Mouse (Mus musculus) limb, embryonic 14.5 days (tissue): ENCODE measurements at regions not wholly inside any gene's neighbourhood (a gene's known extent, or its start where the extent isn't known, plus 50 kb on each side); places are given as distances from the start of the nearest gene placed in this dataset.
"Not testable (repeated sequence)": the region's sequence is repeated elsewhere in the genome, so short reads cannot be mapped to it uniquely, and the experiment has no call there.

Experiments used
- ATAC-seq: fragments of 200-750 bp; cut with Nextera tagmentation; 2 replicates; pipeline ENCODE4 v1.8.0; 2017; ENCODE audit warnings: low read depth, moderate number of reproducible peaks, moderate TSS enrichment; ENCODE audit not compliant: low FRiP score
- DNase-seq: peaks from one replicate; pipeline ENCODE4 v3.0.0-alpha.2; 2015; ENCODE audit warnings: low spot score
- H3K27ac ChIP-seq: fragments of 300-500 bp; sonication (generic); replicated peaks from 2 replicates; pipeline ENCODE4 v1.5.1; 2014; ENCODE audit warnings: low read depth, mild to moderate bottlenecking, low read length, moderate library complexity, mixed read lengths
- H3K27me3 ChIP-seq: fragments of 300-500 bp; sonication (generic); 2 replicates; pipeline ENCODE4 v1.6.1; 2014; ENCODE audit warnings: low read length, mixed read lengths; ENCODE audit not compliant: control insufficient read depth, insufficient read depth
- H3K36me3 ChIP-seq: fragments of 300-500 bp; sonication (generic); 2 replicates; pipeline ENCODE4 v1.6.1; 2014; ENCODE audit warnings: mild to moderate bottlenecking, low read length, moderate library complexity, mixed read lengths; ENCODE audit not compliant: control insufficient read depth, insufficient read depth
- H3K4me1 ChIP-seq: fragments of 300-500 bp; sonication (generic); 2 replicates; pipeline ENCODE4 v1.6.1; 2014; ENCODE audit warnings: antibody characterized with exemption, low read length, mixed read lengths; ENCODE audit not compliant: control insufficient read depth, insufficient read depth
- H3K4me2 ChIP-seq: fragments of 300-500 bp; sonication (generic); replicated peaks from 2 replicates; pipeline ENCODE4 v1.6.1; 2014; ENCODE audit warnings: low read depth, mild to moderate bottlenecking, low read length, moderate library complexity; ENCODE audit not compliant: severe bottlenecking
- H3K4me3 ChIP-seq: fragments of 300-500 bp; sonication (generic); replicated peaks from 2 replicates; pipeline ENCODE4 v1.5.1; 2014; ENCODE audit warnings: low read length
- H3K9ac ChIP-seq: fragments of 300-500 bp; sonication (generic); 2 replicates; pipeline ENCODE4 v1.6.1; 2014; ENCODE audit warnings: mild to moderate bottlenecking, low read depth, low read length, moderate library complexity; ENCODE audit not compliant: severe bottlenecking
- H3K9me3 ChIP-seq: fragments of 300-500 bp; sonication (generic); 2 replicates; pipeline ENCODE4 v1.6.1; 2016; ENCODE audit warnings: low read length; ENCODE audit not compliant: control insufficient read depth
- POLR2A ChIP-seq: fragments of 200-500 bp; IDR thresholded peaks from 2 replicates; pipeline ENCODE4 v1.8.0; 2012; ENCODE audit warnings: inconsistent platforms, mild to moderate bottlenecking, moderate library complexity, borderline replicate concordance; ENCODE audit not compliant: insufficient read depth, insufficient read length; ENCODE audit errors: extremely low read depth
- whole genome bisulfite sequencing: fragments of 180-500 bp; shearing (Covaris S2); extraction: QIAGEN DNeasy Blood & Tissue Kit; methylation state at CpG from one replicate; pipeline ENCODE4 v1.1.7; 2014; 5-methylcytosine and 5-hydroxymethylcytosine counted together

- 89% methylated on average over 3 of the region's 3 CpGs for WGBS
Observed at GRCm38 (mm10) chr9:85637274-85637673, 111.9 kb downstream of the Ibtk start.

DNA sequence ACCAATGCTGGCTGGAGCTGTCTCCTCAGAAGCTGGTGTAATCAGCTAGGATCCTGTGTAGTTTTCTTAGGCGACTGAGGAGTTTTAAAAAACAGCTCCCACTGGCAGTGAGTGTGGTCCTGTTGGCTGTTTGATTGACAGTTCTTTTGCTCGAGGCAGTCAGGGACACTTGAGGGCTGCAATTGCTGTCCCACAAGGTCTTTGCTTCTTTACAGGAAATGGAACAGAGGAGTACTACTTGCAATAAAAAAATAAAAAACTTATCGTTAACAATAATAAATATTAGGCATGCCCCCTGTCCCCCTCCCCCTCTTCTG is 113.0 kb downstream of the Ibtk start:
- H3K4me1 ChIP-seq: no peaks in the 10 kb centered on the region
- no peak for TF ChIP-seq POLR2A
- H3K27ac ChIP-seq: no peak overlapping the region
- H3K9ac ChIP-seq: no peak overlapping the region
- H3K9me3 ChIP-seq: no peaks in the 10 kb centered on the region
- no peak for ATAC-seq
- no peaks in the 10 kb centered on the region for H3K36me3 ChIP-seq
- H3K4me2 ChIP-seq: no peak overlapping the region
- H3K27me3 ChIP-seq: no peaks in the 10 kb centered on the region
- no peak overlapping the region for H3K4me3 ChIP-seq
- 72% methylated on average over 3 of the region's 3 CpGs for WGBS
- DNase-seq: no peak

More at GRCm38 (mm10) chr9:85637274-85637673, 111.9 kb downstream of the Ibtk start:
- H3K4me2 ChIP-seq: no peak overlapping the region
- H3K9ac ChIP-seq: no peak overlapping the region
- no peaks in the 10 kb centered on the region for H3K36me3 ChIP-seq
- no peak for ATAC-seq
- H3K9me3 ChIP-seq: no peaks in the 10 kb centered on the region
- H3K4me1 ChIP-seq: no peaks in the 10 kb centered on the region
- no peak overlapping the region for H3K4me3 ChIP-seq
- TF ChIP-seq POLR2A: no peak
- DNase-seq: no peak
- no peak overlapping the region for H3K27ac ChIP-seq
- H3K27me3 ChIP-seq: no peaks in the 10 kb centered on the region

DNA sequence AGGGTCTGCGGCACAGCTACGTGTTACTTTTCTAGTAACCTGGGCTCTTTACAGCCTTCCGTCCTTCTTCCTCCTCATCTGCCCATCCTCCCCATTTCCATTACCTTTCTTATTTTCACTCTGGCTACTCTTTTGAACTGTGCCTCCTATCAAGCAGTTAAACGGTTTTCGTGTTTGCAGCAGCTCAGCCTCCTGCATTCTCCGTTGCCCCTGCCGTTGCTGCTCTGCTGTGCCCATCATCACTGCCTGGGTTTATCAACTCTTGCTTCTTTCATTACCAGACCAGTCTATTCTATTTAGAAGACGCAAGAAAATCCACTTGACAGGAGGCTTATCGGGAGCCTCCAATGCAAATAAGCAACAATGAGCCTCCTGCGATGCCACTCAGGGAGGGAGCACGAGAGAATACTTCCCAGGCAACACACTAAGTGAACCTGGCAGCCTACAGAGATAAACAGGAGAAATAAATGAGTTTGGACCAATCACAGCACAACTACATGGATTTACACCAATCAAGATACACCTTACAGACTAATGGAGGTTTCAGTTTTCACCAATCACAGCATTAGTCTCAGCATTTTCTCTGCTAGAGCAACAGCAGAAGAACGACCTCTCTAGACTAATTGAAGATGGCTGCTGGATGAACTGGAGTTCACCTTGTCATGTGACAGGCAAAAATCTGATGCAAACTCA is 113.5 kb downstream of the Ibtk start:
- ATAC-seq: no peak
- no peaks in the 10 kb centered on the region for H3K27me3 ChIP-seq

DNA sequence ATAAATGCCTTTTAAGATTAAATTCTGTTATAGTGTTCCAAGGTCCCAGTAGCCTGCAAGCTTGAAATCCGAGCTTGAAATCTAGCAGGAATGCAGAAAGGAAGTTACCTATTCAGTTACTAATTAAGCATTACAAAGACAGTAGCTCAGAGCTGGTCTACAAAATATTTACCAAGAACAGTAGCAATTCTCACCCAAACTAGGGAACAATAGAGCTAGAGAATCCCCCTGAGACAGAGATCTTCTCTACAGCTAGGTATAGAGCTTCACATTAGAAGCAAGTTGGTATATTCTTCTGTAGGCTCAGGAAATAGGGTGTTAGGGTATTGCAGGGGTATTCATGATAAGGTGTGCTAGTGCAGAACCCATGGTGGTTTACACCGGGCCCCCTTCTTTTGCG is 114.3 kb downstream of the Ibtk start:
- not testable (repeated sequence) for H3K4me1 ChIP-seq, H3K9me3 ChIP-seq, H3K36me3 ChIP-seq, ATAC-seq, H3K9ac ChIP-seq, H3K4me3 ChIP-seq, H3K4me2 ChIP-seq, H3K27me3 ChIP-seq, DNase-seq, H3K27ac ChIP-seq
- WGBS: 71% methylated on average over 3 of the region's 3 CpGs

More for the DNA sequence above, 113.5 kb downstream of the Ibtk start:
- H3K36me3 ChIP-seq: no peaks in the 10 kb centered on the region
- TF ChIP-seq POLR2A: no peak
- no peak overlapping the region for H3K9ac ChIP-seq
- H3K4me1 ChIP-seq: no peaks in the 10 kb centered on the region
- no peak overlapping the region for H3K4me2 ChIP-seq
- 92% methylated on average over 12 of the region's 12 CpGs for WGBS
- no peak for DNase-seq
- no peak overlapping the region for H3K27ac ChIP-seq
- H3K9me3 ChIP-seq: no peaks in the 10 kb centered on the region
- H3K4me3 ChIP-seq: no peak overlapping the region

DNA sequence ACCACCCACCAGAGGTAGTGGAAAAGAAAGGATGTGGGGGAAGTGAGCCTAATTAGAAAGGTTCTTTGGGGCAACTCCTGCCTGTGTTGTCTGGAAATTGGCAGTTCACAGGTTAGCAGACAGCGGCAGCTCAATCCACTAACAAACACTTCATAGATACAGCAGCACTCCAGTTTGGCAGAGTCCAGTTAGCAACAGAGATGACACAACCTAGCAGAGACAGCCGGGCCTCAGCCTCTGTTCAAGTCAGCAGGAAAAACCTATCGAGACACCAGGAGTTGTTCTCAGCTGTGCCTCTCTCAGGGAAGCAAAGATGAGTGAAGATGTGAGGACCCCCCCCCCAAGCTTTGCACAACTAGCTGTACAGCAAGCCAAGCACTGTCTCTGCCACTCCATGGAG is 131.2 kb downstream of the Ibtk start:
- Histone ChIP-seq H3K27me3 (no peaks in the 10 kb centered on the region), H3K36me3 (no peaks in the 10 kb centered on the region), H3K9me3 (no peaks in the 10 kb centered on the region), H3K27ac (no peak overlapping the region), H3K4me2 (no peak overlapping the region), H3K9ac (no peak overlapping the region), H3K4me3 (no peak overlapping the region), H3K4me1 (peaks cover 7% of the 10 kb centered on the region; the same call in 1 of the 2 replicates)
- DNase-seq (no peak), ATAC-seq (no peak)
- TF ChIP-seq POLR2A: no peak
- WGBS: 73% methylated on average over 3 of the region's 3 CpGs
